Mouse (Mus musculus) hindbrain, embryonic 16.5 days (tissue): ENCODE results near the gene Plagl1. TPM values are rescaled to one million over a fixed set of nuclear protein-coding genes. Genes with fewer than 3 reads are reported as not detected.
A peak's percentile ranks its signal among the peaks of the same experiment; 100 is the strongest.

ENCODE experiments used
- ATAC-seq: fragments of 200-750 bp; cut with Nextera tagmentation; 2 replicates; pipeline ENCODE4 v1.8.0; 2017; ENCODE audit warnings: moderate TSS enrichment, moderate library complexity
- H3K27ac ChIP-seq: fragments of 300-500 bp; sonication (generic); 2 replicates; pipeline ENCODE4 v1.5.1; 2014; ENCODE audit warnings: low read depth, mild to moderate bottlenecking, control low read depth, low read length, moderate library complexity
- H3K27me3 ChIP-seq: fragments of 300-500 bp; sonication (generic); replicated peaks from 2 replicates; pipeline ENCODE4 v1.6.1; 2014; ENCODE audit warnings: low read length; ENCODE audit not compliant: control insufficient read depth, insufficient read depth
- H3K36me3 ChIP-seq: fragments of 300-500 bp; sonication (generic); 2 replicates; pipeline ENCODE4 v1.6.1; 2014; ENCODE audit warnings: mild to moderate bottlenecking, low read length, moderate library complexity, mixed read lengths; ENCODE audit not compliant: control insufficient read depth, insufficient read depth
- H3K4me1 ChIP-seq: fragments of 300-500 bp; sonication (generic); 2 replicates; pipeline ENCODE4 v1.6.1; 2014; ENCODE audit warnings: low read depth, low read length; ENCODE audit not compliant: control insufficient read depth, insufficient read depth
- H3K4me2 ChIP-seq: fragments of 300-500 bp; sonication (generic); 2 replicates; pipeline ENCODE4 v1.6.1; 2014; ENCODE audit warnings: mild to moderate bottlenecking, low read length, control low read depth, moderate library complexity
- H3K4me3 ChIP-seq: fragments of 300-500 bp; sonication (generic); 2 replicates; pipeline ENCODE4 v1.5.1; 2014; ENCODE audit warnings: mild to moderate bottlenecking, low read length, control low read depth, moderate library complexity
- H3K9ac ChIP-seq: fragments of 300-500 bp; sonication (generic); 2 replicates; pipeline ENCODE4 v1.6.1; 2014; ENCODE audit warnings: low read depth, mild to moderate bottlenecking, control low read depth, low read length, moderate library complexity
- H3K9me3 ChIP-seq: fragments of 300-500 bp; sonication (generic); 2 replicates; pipeline ENCODE4 v1.6.1; 2014; ENCODE audit warnings: mild to moderate bottlenecking, low read length, moderate library complexity; ENCODE audit not compliant: control insufficient read depth
- WGBS: fragments of 180-500 bp; shearing (Covaris S2); extraction: QIAGEN DNeasy Blood & Tissue Kit; methylation state at CpG from one replicate; pipeline ENCODE4 v1.1.7; 2014; 5-methylcytosine and 5-hydroxymethylcytosine counted together
- polyA plus RNA-seq: library from polyadenylated mRNA; unstranded; fragments of >200 nt; fragmentation: Nextera tagmentation; extraction: Ambion mirVana; gene quantifications from 2 replicates; pipeline ENCODE4 v1.2.1, GENCODE M21; 2015

The Plagl1 gene
- polyA plus RNA-seq, 1 experiment from 2014 or later: 25.4 TPM

DNA sequence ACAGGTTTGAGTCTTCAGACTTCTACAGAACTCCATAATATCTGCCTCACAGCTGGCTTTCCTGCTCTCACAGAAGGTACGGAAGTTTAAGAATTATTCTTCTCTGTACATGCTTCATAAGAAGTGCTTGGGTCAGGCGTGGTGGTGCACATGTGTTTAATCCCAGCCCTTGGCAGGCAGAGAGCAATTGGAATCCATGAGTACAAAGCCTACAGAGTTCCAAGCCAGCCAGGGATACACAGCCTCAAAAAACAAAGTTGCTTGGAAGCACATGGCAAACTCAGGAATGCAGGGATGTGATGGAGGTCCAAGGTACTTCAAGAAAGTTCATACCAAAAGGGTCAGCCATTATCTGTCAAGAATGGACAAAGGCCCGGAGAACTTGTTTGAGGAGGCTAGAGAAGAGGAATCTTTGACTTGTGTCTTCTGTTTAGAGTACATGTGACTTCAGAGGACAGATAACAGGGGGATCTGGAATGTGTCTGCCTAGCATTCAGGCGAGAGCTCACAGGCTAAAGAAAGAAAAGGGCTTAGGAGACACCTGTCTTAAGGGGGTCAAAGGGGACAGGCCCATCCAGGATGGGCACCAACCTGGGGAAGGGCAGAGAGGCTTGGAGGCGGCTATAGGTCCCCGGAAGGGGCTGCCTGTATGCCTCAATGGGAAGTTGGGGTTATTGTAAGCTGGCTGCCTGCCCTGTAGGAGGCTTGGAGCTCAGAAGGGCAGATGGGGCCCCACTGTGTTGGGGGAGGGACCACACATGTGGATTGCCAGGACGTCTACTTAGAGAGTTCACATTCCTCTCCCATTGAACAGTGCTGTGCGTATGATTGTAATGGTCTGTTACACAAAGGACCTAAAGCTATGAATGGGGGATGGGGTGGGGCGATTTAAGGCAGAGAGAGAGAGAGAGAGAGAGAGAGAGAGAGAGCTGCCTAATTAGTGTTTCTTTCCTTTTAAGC lies 56.7 kb downstream of the Plagl1 start:
- H3K9me3 ChIP-seq: no peaks in the 10 kb centered on the region

DNA sequence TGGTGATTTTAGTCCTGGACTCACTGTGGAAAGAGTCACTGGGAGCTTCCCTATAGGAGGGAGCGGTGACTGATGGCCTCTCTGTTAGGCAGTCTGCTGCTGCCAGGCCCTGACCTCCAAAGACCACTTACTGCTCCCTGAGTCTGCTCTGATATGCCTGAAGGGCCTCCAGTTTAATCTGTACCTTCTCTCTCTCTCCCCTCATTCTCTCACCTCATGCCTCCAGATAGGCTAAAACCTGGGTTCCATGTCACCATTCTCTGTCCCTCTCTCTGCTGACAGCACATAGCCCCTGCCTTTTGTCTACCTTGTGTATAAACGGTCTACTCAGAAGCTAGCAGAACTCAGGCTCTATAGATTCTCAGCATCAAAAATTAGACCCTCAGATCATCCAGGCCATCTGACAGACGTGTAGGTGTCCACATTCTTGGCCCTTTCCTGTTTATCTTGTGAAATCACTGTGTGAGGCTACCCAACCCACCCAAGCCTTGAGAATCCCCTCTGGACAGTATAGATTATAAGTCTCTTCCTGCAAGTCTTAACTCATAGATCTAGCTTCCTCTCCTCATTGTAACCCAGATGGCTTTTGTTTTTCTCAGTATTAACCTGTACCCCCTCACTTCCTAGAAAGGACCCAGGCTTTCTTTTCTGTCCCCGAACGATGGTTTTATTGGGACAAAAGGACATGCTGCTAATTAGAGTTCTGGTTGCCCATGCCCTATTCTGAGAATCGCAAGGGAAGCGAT lies 57.9 kb downstream of the Plagl1 start:
- Histone ChIP-seq H3K27me3 (no peaks in the 10 kb centered on the region), H3K9ac (no peak overlapping the region), H3K4me1 (peaks cover 3% of the 10 kb centered on the region), H3K4me3 (no peak overlapping the region), H3K4me2 (no peak overlapping the region), H3K36me3 (no peaks in the 10 kb centered on the region), H3K27ac (no peak overlapping the region), H3K9me3 (no peaks in the 10 kb centered on the region)
- no peak for ATAC-seq
- 28% methylated on average over 7 of the region's 7 CpGs for WGBS

More for the DNA sequence above, 56.7 kb downstream of the Plagl1 start:
- Histone ChIP-seq H3K27ac (no peak overlapping the region), H3K27me3 (no peaks in the 10 kb centered on the region), H3K4me1 (peaks cover 3% of the 10 kb centered on the region), H3K9ac (no peak overlapping the region), H3K4me2 (no peak overlapping the region), H3K4me3 (no peak overlapping the region), H3K36me3 (no peaks in the 10 kb centered on the region)
- peak; percentile 57 for ATAC-seq
- WGBS: 28% methylated on average over 9 of the region's 9 CpGs

DNA sequence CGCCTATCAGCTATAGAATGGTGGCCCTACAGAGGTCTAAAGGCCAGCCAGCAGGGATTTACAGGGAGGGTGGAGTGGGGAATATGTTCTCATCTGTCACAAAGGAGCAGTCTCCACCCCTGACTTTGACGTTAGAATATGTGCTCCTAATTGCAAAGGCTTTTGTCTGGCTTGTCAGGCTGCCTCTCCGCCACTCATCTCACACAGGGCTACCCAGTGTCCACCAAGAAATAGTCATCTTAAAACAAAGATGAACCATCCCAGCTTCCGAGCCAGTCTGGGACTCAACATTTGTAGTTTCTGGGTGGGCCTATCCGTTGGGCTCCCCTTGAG lies 58.4 kb downstream of the Plagl1 start:
- no peak overlapping the region for H3K4me2 ChIP-seq
- H3K9ac ChIP-seq: no peak overlapping the region
- no peaks in the 10 kb centered on the region for H3K36me3 ChIP-seq
- no peak overlapping the region for H3K4me3 ChIP-seq
- H3K27ac ChIP-seq: no peak overlapping the region
- H3K4me1 ChIP-seq: peaks cover 3% of the 10 kb centered on the region
- ATAC-seq: no peak
- 25% methylated on average over 5 of the region's 5 CpGs for WGBS
- H3K9me3 ChIP-seq: no peaks in the 10 kb centered on the region
- H3K27me3 ChIP-seq: no peaks in the 10 kb centered on the region

DNA sequence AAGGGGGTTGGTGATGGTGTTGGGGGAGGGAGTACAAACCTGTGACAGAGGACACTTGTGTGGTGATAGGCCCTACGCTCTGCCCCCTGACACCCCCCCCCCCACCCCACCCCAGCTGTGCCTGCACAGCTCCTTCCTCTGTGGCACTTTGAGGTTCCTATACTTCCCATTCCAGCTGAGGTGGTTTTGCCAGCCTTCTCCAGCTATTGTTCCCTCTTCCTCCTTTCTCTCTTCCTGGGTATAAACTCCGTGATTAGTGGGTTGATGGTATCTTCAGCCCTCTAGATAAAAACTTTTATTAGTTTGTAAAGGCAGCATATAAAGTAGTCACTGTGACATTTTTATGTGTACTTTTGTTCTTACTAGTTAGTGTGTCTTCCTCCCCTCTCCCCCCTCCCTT lies 59.0 kb downstream of the Plagl1 start:
- Histone ChIP-seq H3K4me1 (peaks cover 3% of the 10 kb centered on the region), H3K4me2 (no peak overlapping the region), H3K9ac (no peak overlapping the region), H3K36me3 (no peaks in the 10 kb centered on the region), H3K9me3 (no peaks in the 10 kb centered on the region), H3K27me3 (no peaks in the 10 kb centered on the region), H3K27ac (no peak overlapping the region), H3K4me3 (no peak overlapping the region)
- 40% methylated on average over 1 of the region's 2 CpGs for WGBS
- no peak for ATAC-seq

DNA sequence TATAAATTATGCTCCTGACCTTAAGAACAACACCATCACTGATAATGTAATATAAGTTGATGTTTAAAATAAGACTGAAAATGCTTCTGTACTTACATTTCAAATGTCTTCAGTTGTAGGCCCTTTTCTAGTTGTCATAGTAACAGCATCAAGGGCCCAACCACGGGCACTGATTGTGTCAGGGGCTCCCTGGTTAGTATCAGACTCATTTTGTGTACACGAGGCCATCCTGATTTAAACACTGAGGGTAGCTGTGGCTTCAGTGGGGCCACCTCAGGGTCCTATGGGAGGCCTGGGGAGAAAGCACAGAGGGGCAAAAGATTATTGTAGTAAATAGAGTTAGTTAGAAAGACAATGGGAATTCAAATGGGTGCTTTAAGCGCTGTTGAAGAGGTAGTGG lies 65.5 kb downstream of the Plagl1 start:
- no peaks in the 10 kb centered on the region for H3K4me1 ChIP-seq
- no peak overlapping the region for H3K4me2 ChIP-seq
- H3K4me3 ChIP-seq: no peak overlapping the region
- no peaks in the 10 kb centered on the region for H3K27me3 ChIP-seq
- no peak overlapping the region for H3K9ac ChIP-seq
- no peak for ATAC-seq
- WGBS: 44% methylated on average over 3 of the region's 3 CpGs
- H3K9me3 ChIP-seq: no peaks in the 10 kb centered on the region
- H3K36me3 ChIP-seq: no peaks in the 10 kb centered on the region
- no peak overlapping the region for H3K27ac ChIP-seq

DNA sequence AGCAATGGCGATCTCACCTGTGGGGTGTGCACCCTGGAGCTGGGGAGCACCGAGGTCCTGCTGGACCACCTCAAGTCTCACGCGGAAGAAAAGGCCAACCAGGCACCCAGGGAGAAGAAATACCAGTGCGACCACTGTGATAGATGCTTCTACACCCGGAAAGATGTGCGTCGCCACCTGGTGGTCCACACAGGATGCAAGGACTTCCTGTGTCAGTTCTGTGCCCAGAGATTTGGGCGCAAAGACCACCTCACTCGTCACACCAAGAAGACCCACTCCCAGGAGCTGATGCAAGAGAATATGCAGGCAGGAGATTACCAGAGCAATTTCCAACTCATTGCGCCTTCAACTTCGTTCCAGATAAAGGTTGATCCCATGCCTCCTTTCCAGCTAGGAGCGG lies 67.0 kb downstream of the Plagl1 start:
- Histone ChIP-seq H3K9ac (no peak overlapping the region), H3K9me3 (no peaks in the 10 kb centered on the region), H3K4me2 (no peak overlapping the region), H3K36me3 (no peaks in the 10 kb centered on the region), H3K27me3 (no peaks in the 10 kb centered on the region), H3K27ac (no peak overlapping the region), H3K4me1 (no peaks in the 10 kb centered on the region), H3K4me3 (no peak overlapping the region)
- ATAC-seq: no peak
- 81% methylated on average over 13 of the region's 13 CpGs for WGBS

DNA sequence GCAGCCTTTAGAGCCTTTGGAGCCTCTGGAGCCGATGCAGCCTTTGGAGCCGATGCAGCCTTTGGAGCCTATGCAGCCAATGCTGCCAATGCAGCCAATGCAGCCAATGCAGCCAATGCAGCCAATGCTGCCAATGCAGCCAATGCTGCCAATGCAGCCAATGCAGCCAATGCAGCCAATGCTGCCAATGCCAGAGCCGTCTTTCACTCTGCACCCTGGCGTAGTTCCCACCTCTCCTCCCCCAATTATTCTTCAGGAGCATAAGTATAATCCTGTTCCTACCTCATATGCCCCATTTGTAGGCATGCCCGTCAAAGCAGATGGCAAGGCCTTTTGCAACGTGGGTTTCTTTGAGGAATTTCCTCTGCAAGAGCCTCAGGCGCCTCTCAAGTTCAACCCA lies 67.6 kb downstream of the Plagl1 start:
- H3K4me1 ChIP-seq: no peaks in the 10 kb centered on the region
- no peak overlapping the region for H3K4me2 ChIP-seq
- H3K27me3 ChIP-seq: no peaks in the 10 kb centered on the region
- no peak overlapping the region for H3K9ac ChIP-seq
- H3K27ac ChIP-seq: no peak overlapping the region
- 90% methylated on average over 7 of the region's 7 CpGs for WGBS
- no peak overlapping the region for H3K4me3 ChIP-seq
- H3K9me3 ChIP-seq: no peaks in the 10 kb centered on the region
- no peak for ATAC-seq
- no peaks in the 10 kb centered on the region for H3K36me3 ChIP-seq

DNA sequence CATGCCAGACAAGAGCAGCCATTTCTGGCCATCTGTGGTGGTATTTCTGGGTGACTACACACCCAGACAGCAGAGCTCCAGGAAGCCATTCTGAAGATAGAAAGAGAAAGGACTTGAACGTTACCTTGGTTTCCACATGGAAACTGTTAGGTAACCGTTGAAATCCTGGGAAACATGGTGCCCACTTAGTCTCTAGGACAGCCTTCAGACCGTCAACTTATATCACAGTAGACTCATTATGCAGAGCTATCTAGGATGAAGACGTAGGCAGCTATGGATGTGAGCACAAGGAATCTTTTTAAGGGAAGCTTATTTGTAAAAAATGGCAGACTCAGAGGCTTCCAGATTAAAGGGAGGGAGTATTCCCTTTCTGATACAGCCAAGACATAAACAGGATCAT lies 73.5 kb downstream of the Plagl1 start:
- Histone ChIP-seq H3K4me3 (no peak overlapping the region), H3K9ac (no peak overlapping the region), H3K27me3 (no peaks in the 10 kb centered on the region), H3K4me1 (no peaks in the 10 kb centered on the region), H3K36me3 (no peaks in the 10 kb centered on the region), H3K4me2 (no peak overlapping the region), H3K27ac (no peak overlapping the region), H3K9me3 (no peaks in the 10 kb centered on the region)
- ATAC-seq: no peak
- WGBS: 85% methylated on average over 4 of the region's 4 CpGs

DNA sequence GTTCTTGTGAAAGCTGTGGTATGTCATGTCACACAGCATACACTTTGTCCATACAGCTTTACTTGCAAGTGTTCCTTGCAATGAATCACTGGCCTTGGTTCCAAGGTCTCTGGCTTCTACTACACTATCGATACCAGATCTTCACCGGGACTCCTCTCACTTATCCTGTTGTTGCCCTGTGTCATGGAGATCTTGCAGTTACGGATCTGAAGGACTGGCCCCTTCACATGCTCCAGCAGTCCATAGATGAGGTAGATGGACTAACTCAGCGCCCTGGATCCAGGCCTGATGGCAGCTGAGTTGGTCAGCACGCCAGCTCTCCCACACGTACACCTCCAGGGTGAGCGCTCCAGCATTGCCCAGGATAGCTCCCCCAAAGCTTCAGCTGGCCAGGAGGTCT lies 75.0 kb downstream of the Plagl1 start:
- H3K27ac ChIP-seq: no peak overlapping the region
- no peak overlapping the region for H3K4me2 ChIP-seq
- H3K4me1 ChIP-seq: no peaks in the 10 kb centered on the region
- WGBS: 95% methylated on average over 7 of the region's 7 CpGs
- H3K9ac ChIP-seq: no peak overlapping the region
- H3K36me3 ChIP-seq: no peaks in the 10 kb centered on the region
- no peak for ATAC-seq
- H3K27me3 ChIP-seq: no peaks in the 10 kb centered on the region
- H3K9me3 ChIP-seq: no peaks in the 10 kb centered on the region
- no peak overlapping the region for H3K4me3 ChIP-seq
